Mouse (Mus musculus): ENCODE data around the gene Ccdc91. TPM values are rescaled to one million over a fixed set of nuclear protein-coding genes. Genes with fewer than 3 reads are reported as not detected.

The Ccdc91 gene
- polyA plus RNA-seq (2015; fragmentation: Illumina TruSeq; extraction: RNeasy Lipid Tissue Mini Kit (QIAGEN cat#74804); ENCODE audit: insufficient read depth, low read depth, low replicate concordance): 7.9 TPM

DNA sequence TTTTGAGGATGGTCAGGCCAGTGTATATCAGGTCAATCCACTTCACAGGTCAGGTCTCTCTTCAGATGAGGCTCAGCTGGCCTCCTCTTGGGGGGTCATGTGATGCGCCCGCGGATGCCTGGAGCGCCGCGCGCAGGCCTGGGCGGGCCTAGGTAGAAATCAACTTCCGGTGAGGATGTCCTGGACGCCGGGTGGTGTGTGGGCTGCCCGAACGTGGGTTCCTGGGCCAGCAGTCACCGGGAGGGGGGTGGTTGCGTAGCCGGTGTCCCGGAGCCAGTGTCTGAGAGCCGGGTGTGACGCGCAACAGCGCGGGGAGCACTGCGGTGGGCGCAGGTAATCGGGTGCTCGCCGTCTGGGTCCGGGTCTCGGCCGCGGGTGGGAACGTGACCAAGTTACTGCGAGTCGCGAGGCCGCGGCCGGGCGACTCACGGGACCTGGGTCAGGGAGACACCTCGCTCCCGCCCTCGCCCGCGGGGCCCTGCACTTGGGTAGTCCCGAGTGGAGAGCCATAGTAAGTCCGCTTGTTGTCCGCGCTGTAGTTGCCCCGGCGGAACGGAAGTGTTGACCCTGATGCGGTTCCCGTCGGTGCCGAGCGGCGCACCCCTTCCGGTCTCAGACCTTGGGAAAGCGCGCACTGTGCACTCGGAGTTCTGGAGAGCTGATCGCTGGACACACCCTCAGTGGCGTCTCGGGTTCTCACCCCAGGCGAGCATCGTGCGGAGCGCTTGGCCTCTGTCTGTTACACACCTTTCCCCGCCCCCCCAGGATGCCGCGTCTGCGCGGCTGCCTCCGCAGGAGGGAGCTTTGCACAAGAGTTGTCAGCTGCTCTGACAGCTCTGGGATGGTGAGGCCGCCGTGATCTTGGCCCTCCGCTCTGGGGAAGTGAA, at the start of gene Ccdc91:
Gene Ccdc91 (plus strand): TSS at position 102 of the 887 bp plus-strand sequence.

Other genes starting within 250 kb of the Ccdc91 start
- 1.0 TPM for gene Pthlh, start 211.6 kb upstream of the Ccdc91 start, polyA plus RNA-seq (2015; fragmentation: Illumina TruSeq; extraction: RNeasy Lipid Tissue Mini Kit (QIAGEN cat#74804); ENCODE audit: insufficient read depth, low read depth, low replicate concordance)

Data from pancreas, adult 10 weeks (tissue).